Mouse (Mus musculus) liver, adult 2 months (tissue): ENCODE data around the gene Psen1. TPM values are rescaled to one million over a fixed set of nuclear protein-coding genes. Genes with fewer than 3 reads are reported as not detected.

Source experiments
- DNase-seq: peaks from one replicate; pipeline ENCODE4 v3.0.0-alpha.2; 2011; ENCODE audit warnings: low read depth, low spot score; ENCODE audit errors: extremely low read depth
- H3K27ac ChIP-seq: fragments of 200-500 bp; replicated peaks from 2 replicates; pipeline ENCODE4 v1.5.1; 2012; ENCODE audit warnings: low read depth, mild to moderate bottlenecking, control low read depth, inconsistent platforms, low read length; ENCODE audit not compliant: insufficient read depth
- H3K27me3 ChIP-seq: fragments of 200-500 bp; 2 replicates; pipeline ENCODE4 v1.6.1; 2012; ENCODE audit warnings: mild to moderate bottlenecking, moderate library complexity, low read length, inconsistent platforms; ENCODE audit not compliant: control insufficient read depth, insufficient read depth
- H3K36me3 ChIP-seq: fragments of 200-500 bp; 2 replicates; pipeline ENCODE4 v1.6.1; 2012; ENCODE audit warnings: low read length, inconsistent platforms; ENCODE audit not compliant: control insufficient read depth, insufficient read depth
- H3K4me1 ChIP-seq: fragments of 200-500 bp; 2 replicates; pipeline ENCODE4 v1.6.1; 2011; ENCODE audit warnings: low read length; ENCODE audit not compliant: control insufficient read depth, insufficient read depth
- H3K4me3 ChIP-seq: fragments of 200-500 bp; 2 replicates; pipeline ENCODE4 v1.5.1; 2011; ENCODE audit warnings: low read depth, mild to moderate bottlenecking, control low read depth, low read length, moderate library complexity; ENCODE audit not compliant: insufficient read depth
- H3K79me2 ChIP-seq: fragments of 200-500 bp; 2 replicates; pipeline ENCODE4 v1.6.1; 2012; ENCODE audit warnings: inconsistent platforms, mild to moderate bottlenecking, low read length, moderate library complexity; ENCODE audit not compliant: control insufficient read depth, insufficient read depth
- H3K9ac ChIP-seq: fragments of 200-500 bp; 2 replicates; pipeline ENCODE4 v1.6.1; 2012; ENCODE audit warnings: low read depth, mild to moderate bottlenecking, control low read depth, inconsistent platforms, low read length
- CTCF ChIP-seq: fragments of 200-500 bp; IDR thresholded peaks from 2 replicates; pipeline ENCODE4 v1.5.1; 2011; ENCODE audit warnings: low read depth, low read length, control low read depth
- POLR2A ChIP-seq: fragments of 200-500 bp; IDR thresholded peaks from 2 replicates; pipeline ENCODE4 v1.6.1; 2011; ENCODE audit warnings: low read length, control low read depth; ENCODE audit not compliant: insufficient read depth; ENCODE audit errors: extremely low read depth
- WGBS: fragments of 180-500 bp; shearing (Covaris S2); methylation state at CpG from one replicate; pipeline ENCODE4 v1.1.7; 2018; 5-methylcytosine and 5-hydroxymethylcytosine counted together
- polyA plus RNA-seq: library from polyadenylated mRNA; depleted of rRNA; stranded (reverse); fragments of >200 nt; gene quantifications from 2 replicates; pipeline ENCODE4 v1.2.3, GENCODE M21; 2012
- total RNA-seq: library from RNA; depleted of rRNA; stranded (reverse); fragments of >200 nt; gene quantifications from 2 replicates; pipeline ENCODE4 v1.2.3, GENCODE M21; 2014

Gene Psen1
- total and polyA plus RNA-seq, 2 experiments, result 12.2 to 17.0 TPM

GRCm38 (mm10) chr12:83686575-83687350, 1.2 kb upstream of the Psen1 start:
- H3K4me1 ChIP-seq, result peaks cover 7% of the 10 kb centered on the region
- DNase-seq, result no peak
- 87% methylated on average over 9 of the region's 9 CpGs for WGBS
- peaks cover 15% of the 10 kb centered on the region for H3K36me3 ChIP-seq
- no peak overlapping the region for H3K27ac ChIP-seq
- H3K9ac ChIP-seq, result no peak overlapping the region
- no peak overlapping the region for H3K4me3 ChIP-seq
- TF ChIP-seq POLR2A (no peak), CTCF (no peak)
- H3K79me2 ChIP-seq, result peaks cover 12% of the 10 kb centered on the region; the same call in 1 of the 2 replicates
- H3K27me3 ChIP-seq, result no peaks in the 10 kb centered on the region

- peak overlapping the region; percentile 63 for H3K27ac ChIP-seq
- TF ChIP-seq CTCF (no peak), POLR2A (no peak)
- peak overlapping the region; percentile 84 for H3K9ac ChIP-seq
- peaks cover 4% of the 10 kb centered on the region; the same call in 1 of the 2 replicates for H3K36me3 ChIP-seq
- H3K4me3 ChIP-seq, result peak overlapping the region; percentile 80
- H3K79me2 ChIP-seq, result peaks cover 23% of the 10 kb centered on the region; the same call in 1 of the 2 replicates
- under 1% methylated on average over 49 of the region's 49 CpGs for WGBS
- peak; percentile 66 for DNase-seq
- no peaks in the 10 kb centered on the region for H3K27me3 ChIP-seq
- H3K4me1 ChIP-seq, result peaks cover 7% of the 10 kb centered on the region
These were observed 549 bp downstream of the Psen1 start for GRCm38 (mm10) chr12:83688316-83689086.

- Histone ChIP-seq H3K79me2 (peaks cover 27% of the 10 kb centered on the region; the same call in 1 of the 2 replicates), H3K9ac (peak overlapping the region; percentile 84)
- 8% methylated on average over 6 of the region's 6 CpGs for WGBS
These were observed 1.1 kb downstream of the Psen1 start for GRCm38 (mm10) chr12:83689087-83689432.

DNA sequence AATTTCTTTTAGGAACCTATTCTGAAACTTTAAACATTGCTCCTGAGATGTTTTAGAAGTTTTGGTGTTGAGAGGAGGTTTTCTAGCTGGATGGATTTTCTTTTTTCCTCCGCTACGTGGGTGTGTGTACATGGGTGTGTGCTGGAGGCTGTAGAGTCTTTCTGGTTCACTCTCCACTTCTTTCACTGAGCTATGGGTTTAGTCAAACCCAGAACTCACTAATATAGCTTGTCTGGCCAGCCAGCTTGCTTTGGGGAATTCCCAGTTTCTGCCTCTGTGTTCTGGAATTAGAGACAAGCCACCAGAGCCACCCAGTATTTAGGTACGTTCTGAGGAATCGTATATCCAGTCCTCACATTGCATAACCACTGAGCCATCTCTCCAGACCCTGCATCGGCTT, 6.1 kb downstream of the Psen1 start:
- no peak overlapping the region for H3K4me3 ChIP-seq
- peaks cover 7% of the 10 kb centered on the region for H3K4me1 ChIP-seq
- no peak for DNase-seq
- no peak overlapping the region for H3K27ac ChIP-seq
- peaks cover 65% of the 10 kb centered on the region for H3K79me2 ChIP-seq
- 87% methylated on average over 5 of the region's 5 CpGs for WGBS
- TF ChIP-seq CTCF (no peak), POLR2A (no peak)
- no peaks in the 10 kb centered on the region for H3K27me3 ChIP-seq
- no peaks in the 10 kb centered on the region for H3K36me3 ChIP-seq
- no peak overlapping the region for H3K9ac ChIP-seq

More at GRCm38 (mm10) chr12:83689087-83689432, 1.1 kb downstream of the Psen1 start:
- 0 out of 2 replicates have a peak, but pooled peaks cover 2% of the 10 kb centered on the region for H3K36me3 ChIP-seq
- peak overlapping the region; percentile 63 for H3K27ac ChIP-seq
- DNase-seq, result peak; percentile 58
- H3K27me3 ChIP-seq, result no peaks in the 10 kb centered on the region
- TF ChIP-seq CTCF (no peak), POLR2A (no peak)
- peak overlapping the region; percentile 80 for H3K4me3 ChIP-seq
- H3K4me1 ChIP-seq, result peaks cover 7% of the 10 kb centered on the region

- WGBS, result 93% methylated on average over 3 of the region's 3 CpGs
- Histone ChIP-seq H3K27ac (no peak overlapping the region), H3K9ac (no peak overlapping the region), H3K4me3 (no peak overlapping the region), H3K27me3 (no peaks in the 10 kb centered on the region), H3K79me2 (peaks cover 65% of the 10 kb centered on the region), H3K4me1 (peaks cover 3% of the 10 kb centered on the region), H3K36me3 (peaks cover 3% of the 10 kb centered on the region; the same call in 1 of the 2 replicates)
- no peak for DNase-seq
- TF ChIP-seq CTCF (no peak), POLR2A (no peak)
These were observed 6.7 kb downstream of the Psen1 start for GRCm38 (mm10) chr12:83694669-83695068.
